Mouse (Mus musculus): ENCODE measurements around the gene Wwox.

DNA sequence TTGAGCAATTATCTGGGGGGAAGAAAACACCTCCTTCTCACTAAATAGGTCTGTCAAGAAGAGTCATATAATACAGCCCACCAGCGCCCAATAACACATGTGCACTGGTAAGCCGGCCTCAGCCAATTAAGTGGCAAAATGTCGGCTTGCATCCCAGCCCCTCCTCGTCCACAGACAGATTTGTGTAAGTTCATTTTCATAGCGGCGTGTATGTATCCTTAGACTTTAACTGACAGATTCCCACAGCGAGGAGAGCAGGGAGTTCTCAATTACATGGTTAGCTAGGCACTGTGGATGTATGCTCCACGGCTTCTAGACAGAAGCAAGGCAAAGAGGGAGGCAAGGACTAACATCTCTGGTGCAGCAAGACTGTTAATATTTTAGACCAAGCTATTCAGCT, 702.2 kb downstream of the Wwox start:
- no peak for TF ChIP-seq CTCF (IDR thresholded peaks at IDR 0.05; ENCODE audit: low read depth)
- no peak for TF ChIP-seq EP300 (IDR thresholded peaks at IDR 0.05; ENCODE audit: low read depth)

Data from liver, embryonic 14.5 days (tissue).